Mouse (Mus musculus) spleen, adult 2 months (tissue): ENCODE results near the gene Arhgap31.

ENCODE experiments used
- CTCF ChIP-seq: fragments of 200-500 bp; IDR thresholded peaks from 2 replicates; pipeline ENCODE4 v1.5.1; 2011; ENCODE audit warnings: mild to moderate bottlenecking, inconsistent platforms; ENCODE audit not compliant: insufficient read depth, insufficient read length, insufficient replicate concordance; ENCODE audit errors: extremely low read depth
- POLR2A ChIP-seq: fragments of 200-500 bp; IDR thresholded peaks from 2 replicates; pipeline ENCODE4 v1.6.1; 2011; ENCODE audit warnings: low read depth, low read length, inconsistent platforms

- no peak for TF ChIP-seq CTCF
- TF ChIP-seq POLR2A = no peak
Measured at GRCm38 (mm10) chr16:38729610-38730288, 16.7 kb upstream of the Arhgap31 start.
